Mouse (Mus musculus) hindbrain, embryonic 13.5 days (tissue): ENCODE data around the gene Tex29. TPM values are rescaled to one million over a fixed set of nuclear protein-coding genes. Genes with fewer than 3 reads are reported as not detected.

ENCODE experiments used
- ATAC-seq: fragments of 200-750 bp; cut with Nextera tagmentation; 2 replicates; pipeline ENCODE4 v1.8.0; 2017; ENCODE audit warnings: moderate TSS enrichment; ENCODE audit not compliant: low FRiP score
- H3K27ac ChIP-seq: fragments of 300-500 bp; sonication (generic); 2 replicates; pipeline ENCODE4 v1.5.1; 2015; ENCODE audit warnings: inconsistent platforms, mild to moderate bottlenecking, moderate library complexity
- H3K27me3 ChIP-seq: fragments of 300-500 bp; sonication (generic); 2 replicates; pipeline ENCODE4 v1.6.1; 2015; ENCODE audit warnings: mild to moderate bottlenecking, inconsistent platforms
- H3K36me3 ChIP-seq: fragments of 300-500 bp; sonication (generic); 2 replicates; pipeline ENCODE4 v1.6.1; 2015; ENCODE audit warnings: mild to moderate bottlenecking, inconsistent platforms
- H3K4me1 ChIP-seq: fragments of 300-500 bp; sonication (generic); replicated peaks from 2 replicates; pipeline ENCODE4 v1.6.1; 2015; ENCODE audit warnings: inconsistent platforms
- H3K4me2 ChIP-seq: fragments of 300-500 bp; sonication (generic); 2 replicates; pipeline ENCODE4 v1.6.1; 2015; ENCODE audit warnings: inconsistent platforms, mild to moderate bottlenecking, moderate library complexity
- H3K4me3 ChIP-seq: fragments of 300-500 bp; sonication (generic); 2 replicates; pipeline ENCODE4 v1.5.1; 2015; ENCODE audit warnings: mild to moderate bottlenecking, inconsistent platforms
- H3K9ac ChIP-seq: fragments of 300-500 bp; sonication (generic); 2 replicates; pipeline ENCODE4 v1.6.1; 2015; ENCODE audit warnings: mild to moderate bottlenecking, inconsistent platforms
- H3K9me3 ChIP-seq: fragments of 300-500 bp; sonication (generic); 2 replicates; pipeline ENCODE4 v1.6.1; 2016; ENCODE audit warnings: inconsistent platforms
- WGBS: fragments of 180-500 bp; shearing (Covaris S2); methylation state at CpG from one replicate; pipeline ENCODE4 v1.1.7; 2015; 5-methylcytosine and 5-hydroxymethylcytosine counted together
- polyA plus RNA-seq: library from polyadenylated mRNA; unstranded; fragments of >200 nt; fragmentation: Nextera tagmentation; extraction: Ambion mirVana; gene quantifications from 2 replicates; pipeline ENCODE4 v1.2.1, GENCODE M21; 2015

Tex29 gene
- polyA plus RNA-seq = 0.39 and 0.44 TPM in 2 replicates

GRCm38 (mm10) chr8:11840174-11840573 lies at the start of gene Tex29:
TSS of gene Tex29 (plus strand) at chr8:11840474.
- Histone ChIP-seq H3K9me3 (no peaks in the 10 kb centered on the region), H3K27me3 (no peaks in the 10 kb centered on the region), H3K36me3 (peaks cover 16% of the 10 kb centered on the region), H3K4me1 (peaks cover 46% of the 10 kb centered on the region), H3K27ac (peak within 1 kb of the TSS; percentile 63), H3K4me2 (0 out of 2 replicates have a peak within 1 kb of the TSS, but pooled peaks have one; percentile 20), H3K4me3 (no peak within 1 kb of the TSS), H3K9ac (no peak within 1 kb of the TSS)
- WGBS = 87% methylated on average over 5 of the region's 5 CpGs
- ATAC-seq = no peak

- H3K9me3 ChIP-seq = no peaks in the 10 kb centered on the region
- H3K4me1 ChIP-seq = peaks cover 24% of the 10 kb centered on the region
- H3K36me3 ChIP-seq = peaks cover 54% of the 10 kb centered on the region
- no peak overlapping the region for H3K4me3 ChIP-seq
- no peaks in the 10 kb centered on the region for H3K27me3 ChIP-seq
- H3K4me2 ChIP-seq = no peak overlapping the region
- ATAC-seq = no peak
- H3K9ac ChIP-seq = no peak overlapping the region
- H3K27ac ChIP-seq = peak overlapping the region; percentile 48
These were observed 45.3 kb upstream of the Tex29 start for GRCm38 (mm10) chr8:11794956-11795355.

GRCm38 (mm10) chr8:11797128-11797527 lies 43.1 kb upstream of the Tex29 start:
- no peak overlapping the region for H3K9ac ChIP-seq
- peak overlapping the region; percentile 72 for H3K27ac ChIP-seq
- ATAC-seq = 0 out of 2 replicates have a peak, but pooled peaks have one; percentile 25
- WGBS = 86% methylated on average over 8 of the region's 8 CpGs
- H3K4me2 ChIP-seq = no peak overlapping the region
- peaks cover 61% of the 10 kb centered on the region for H3K36me3 ChIP-seq
- no peak overlapping the region for H3K4me3 ChIP-seq
- peaks cover 24% of the 10 kb centered on the region for H3K4me1 ChIP-seq
- H3K27me3 ChIP-seq = no peaks in the 10 kb centered on the region
- H3K9me3 ChIP-seq = no peaks in the 10 kb centered on the region

GRCm38 (mm10) chr8:11797729-11798479 lies 42.4 kb upstream of the Tex29 start:
- Histone ChIP-seq H3K4me2 (no peak overlapping the region), H3K27ac (peak overlapping the region; percentile 72), H3K4me1 (peaks cover 24% of the 10 kb centered on the region), H3K4me3 (no peak overlapping the region), H3K36me3 (peaks cover 60% of the 10 kb centered on the region), H3K9me3 (no peaks in the 10 kb centered on the region), H3K9ac (no peak overlapping the region), H3K27me3 (no peaks in the 10 kb centered on the region)
- 69% methylated on average over 14 of the region's 14 CpGs for WGBS
- ATAC-seq = peak; percentile 40; the same call in 1 of the 2 replicates

- Histone ChIP-seq H3K4me3 (no peak overlapping the region), H3K27ac (peak overlapping the region; percentile 48; the same call in 1 of the 2 replicates), H3K4me1 (peaks cover 24% of the 10 kb centered on the region), H3K36me3 (peaks cover 60% of the 10 kb centered on the region), H3K4me2 (no peak overlapping the region), H3K27me3 (no peaks in the 10 kb centered on the region), H3K9ac (no peak overlapping the region), H3K9me3 (no peaks in the 10 kb centered on the region)
- 83% methylated on average over 4 of the region's 4 CpGs for WGBS
- ATAC-seq = 0 out of 2 replicates have a peak, but pooled peaks have one; percentile 16
These were observed 41.8 kb upstream of the Tex29 start for GRCm38 (mm10) chr8:11798480-11798867.

GRCm38 (mm10) chr8:11799098-11799497 lies 41.2 kb upstream of the Tex29 start:
- Histone ChIP-seq H3K36me3 (peaks cover 62% of the 10 kb centered on the region), H3K9ac (no peak overlapping the region), H3K4me2 (no peak overlapping the region), H3K9me3 (no peaks in the 10 kb centered on the region), H3K4me3 (no peak overlapping the region), H3K4me1 (peaks cover 24% of the 10 kb centered on the region), H3K27me3 (no peaks in the 10 kb centered on the region), H3K27ac (no peak overlapping the region)
- ATAC-seq = no peak
- 97% methylated on average over 3 of the region's 3 CpGs for WGBS

- H3K27ac ChIP-seq = 0 out of 2 replicates have a peak overlapping the region, but pooled peaks have one; percentile 40
- H3K9ac ChIP-seq = no peak overlapping the region
- H3K36me3 ChIP-seq = peaks cover 68% of the 10 kb centered on the region
- WGBS = 90% methylated on average over 7 of the region's 7 CpGs
- no peak overlapping the region for H3K4me2 ChIP-seq
- peaks cover 17% of the 10 kb centered on the region for H3K4me1 ChIP-seq
- no peak for ATAC-seq
- no peaks in the 10 kb centered on the region for H3K9me3 ChIP-seq
- no peak overlapping the region for H3K4me3 ChIP-seq
- H3K27me3 ChIP-seq = no peaks in the 10 kb centered on the region
These were observed 39.8 kb upstream of the Tex29 start for GRCm38 (mm10) chr8:11800481-11800880.

GRCm38 (mm10) chr8:11801571-11801970 lies 38.7 kb upstream of the Tex29 start:
- Histone ChIP-seq H3K27ac (no peak overlapping the region), H3K9me3 (no peaks in the 10 kb centered on the region), H3K4me2 (no peak overlapping the region), H3K36me3 (peaks cover 71% of the 10 kb centered on the region), H3K4me3 (no peak overlapping the region), H3K4me1 (peaks cover 21% of the 10 kb centered on the region), H3K9ac (no peak overlapping the region), H3K27me3 (no peaks in the 10 kb centered on the region)
- WGBS = 60% methylated on average over 8 of the region's 8 CpGs
- ATAC-seq = no peak

- H3K4me2 ChIP-seq = no peak overlapping the region
- H3K27me3 ChIP-seq = no peaks in the 10 kb centered on the region
- H3K9ac ChIP-seq = no peak overlapping the region
- no peak overlapping the region for H3K4me3 ChIP-seq
- H3K4me1 ChIP-seq = 0 out of 2 replicates have a peak, but pooled peaks cover 4% of the 10 kb centered on the region
- no peak for ATAC-seq
- 97% methylated on average over 4 of the region's 4 CpGs for WGBS
- peaks cover 90% of the 10 kb centered on the region for H3K36me3 ChIP-seq
- H3K27ac ChIP-seq = no peak overlapping the region
- no peaks in the 10 kb centered on the region for H3K9me3 ChIP-seq
These were observed 35.4 kb upstream of the Tex29 start for GRCm38 (mm10) chr8:11804914-11805313.

GRCm38 (mm10) chr8:11806252-11806651 lies 34.0 kb upstream of the Tex29 start:
- ATAC-seq = no peak
- Histone ChIP-seq H3K4me2 (no peak overlapping the region), H3K9me3 (no peaks in the 10 kb centered on the region), H3K9ac (no peak overlapping the region), H3K4me1 (0 out of 2 replicates have a peak, but pooled peaks cover 4% of the 10 kb centered on the region), H3K36me3 (peaks cover 94% of the 10 kb centered on the region), H3K4me3 (no peak overlapping the region), H3K27me3 (no peaks in the 10 kb centered on the region), H3K27ac (0 out of 2 replicates have a peak overlapping the region, but pooled peaks have one; percentile 9)
- WGBS = 89% methylated on average over 6 of the region's 6 CpGs

- no peak overlapping the region for H3K9ac ChIP-seq
- 85% methylated on average over 3 of the region's 3 CpGs for WGBS
- no peak overlapping the region for H3K4me3 ChIP-seq
- H3K9me3 ChIP-seq = no peaks in the 10 kb centered on the region
- H3K27me3 ChIP-seq = no peaks in the 10 kb centered on the region
- H3K4me2 ChIP-seq = no peak overlapping the region
- no peak for ATAC-seq
- peaks cover 96% of the 10 kb centered on the region for H3K36me3 ChIP-seq
- no peak overlapping the region for H3K27ac ChIP-seq
- 0 out of 2 replicates have a peak, but pooled peaks cover 4% of the 10 kb centered on the region for H3K4me1 ChIP-seq
These were observed 32.9 kb upstream of the Tex29 start for GRCm38 (mm10) chr8:11807361-11807760.

GRCm38 (mm10) chr8:11808047-11808446 lies 32.2 kb upstream of the Tex29 start:
- Histone ChIP-seq H3K4me2 (no peak overlapping the region), H3K27me3 (no peaks in the 10 kb centered on the region), H3K9ac (no peak overlapping the region), H3K4me1 (0 out of 2 replicates have a peak, but pooled peaks cover 4% of the 10 kb centered on the region), H3K9me3 (no peaks in the 10 kb centered on the region), H3K27ac (no peak overlapping the region), H3K36me3 (peaks cover 96% of the 10 kb centered on the region), H3K4me3 (no peak overlapping the region)
- no peak for ATAC-seq
- 96% methylated on average over 5 of the region's 5 CpGs for WGBS

- Histone ChIP-seq H3K27ac (no peak overlapping the region), H3K4me2 (no peak overlapping the region), H3K4me1 (0 out of 2 replicates have a peak, but pooled peaks cover 4% of the 10 kb centered on the region), H3K4me3 (no peak overlapping the region), H3K27me3 (no peaks in the 10 kb centered on the region), H3K9me3 (no peaks in the 10 kb centered on the region), H3K9ac (no peak overlapping the region), H3K36me3 (peaks cover 99% of the 10 kb centered on the region)
- no peak for ATAC-seq
- 97% methylated on average over 5 of the region's 5 CpGs for WGBS
These were observed 29.8 kb upstream of the Tex29 start for GRCm38 (mm10) chr8:11810426-11810825.
